Mouse (Mus musculus): ENCODE data around the gene Gm21973.

Gene Gm21973

GRCm38 (mm10) chr15:10399795-10400194 lies 74.6 kb downstream of the Gm21973 start:
- no peak for DNase-seq (ENCODE audit: low read depth, low spot score)

- DNase-seq (ENCODE audit: low read depth, low spot score) = peak; percentile 6
Measured at GRCm38 (mm10) chr15:10400415-10400814, 75.2 kb downstream of the Gm21973 start.

GRCm38 (mm10) chr15:10409842-10410241 lies 84.7 kb downstream of the Gm21973 start:
- no peak for DNase-seq (ENCODE audit: low read depth, low spot score)

DNA sequence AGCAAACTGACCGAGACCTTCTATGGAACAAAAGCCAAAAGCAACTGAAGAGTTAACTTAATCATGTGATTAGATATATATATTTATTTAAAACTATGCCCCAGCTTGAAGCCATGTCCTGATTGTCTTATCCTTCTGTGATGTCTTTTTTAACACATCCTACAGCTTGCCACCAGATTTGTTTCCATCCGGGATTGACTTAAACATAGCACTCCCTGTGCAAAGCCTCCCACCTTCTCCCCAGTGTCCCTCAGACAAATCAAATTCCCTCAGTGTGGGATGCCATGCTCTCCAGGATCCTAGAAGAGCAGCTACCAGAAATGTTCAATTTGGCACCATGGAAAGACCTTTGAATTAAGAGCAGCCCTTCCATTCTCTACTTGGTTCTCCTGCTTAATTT lies 85.7 kb downstream of the Gm21973 start:
- DNase-seq (ENCODE audit: low read depth, low spot score) = no peak

GRCm38 (mm10) chr15:10413656-10414055 lies 88.5 kb downstream of the Gm21973 start:
- no peak for DNase-seq (ENCODE audit: low read depth, low spot score)

GRCm38 (mm10) chr15:10421138-10421784 lies 96.1 kb downstream of the Gm21973 start:
- DNase-seq (ENCODE audit: low read depth, low spot score) = no peak

DNA sequence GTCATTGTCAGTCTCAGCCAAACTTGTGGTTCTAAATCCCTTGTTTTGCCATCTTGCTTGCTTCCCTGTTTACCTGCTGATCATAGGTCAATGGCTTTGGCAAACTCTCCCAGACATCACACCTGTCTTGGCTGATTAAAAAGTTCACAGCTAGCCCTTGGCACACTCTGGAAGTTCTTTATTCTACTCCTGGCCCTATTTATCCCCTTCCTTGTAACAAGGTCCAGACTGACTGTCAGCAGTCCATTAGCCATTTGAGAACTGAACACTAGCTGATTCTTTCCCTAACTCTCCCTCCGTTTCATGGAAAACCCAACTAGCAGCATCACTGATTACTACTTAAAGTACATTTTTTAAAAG lies 96.6 kb downstream of the Gm21973 start:
- no peak for DNase-seq (ENCODE audit: low read depth, low spot score)
